Mouse (Mus musculus) megakaryocyte, embryonic 14.5 days (primary cell): ENCODE data around the gene Slc22a23. TPM values are rescaled to one million over a fixed set of nuclear protein-coding genes. Genes with fewer than 3 reads are reported as not detected.

ENCODE experiments used
- H3K27me3 ChIP-seq: replicated peaks from 2 replicates; pipeline ENCODE3; 2012; ENCODE audit warnings: inconsistent platforms
- H3K36me3 ChIP-seq: replicated peaks from 2 replicates; pipeline ENCODE3; 2012; ENCODE audit warnings: low read length, inconsistent platforms, mixed read lengths
- H3K4me1 ChIP-seq: 2 replicates; pipeline ENCODE4 v1.6.1; 2012; ENCODE audit warnings: inconsistent platforms
- H3K4me3 ChIP-seq: replicated peaks from 2 replicates; pipeline ENCODE3; 2012; ENCODE audit warnings: moderate library complexity, mild to moderate bottlenecking, inconsistent platforms
- H3K9me3 ChIP-seq: 2 replicates; pipeline ENCODE4 v1.6.1; 2012; ENCODE audit warnings: inconsistent platforms
- FLI1 ChIP-seq: IDR thresholded peaks from 2 replicates; pipeline ENCODE4 v1.6.1; 2012; ENCODE audit warnings: low read length, inconsistent platforms, mixed read lengths
- GATA1 ChIP-seq: IDR thresholded peaks from 3 replicates; pipeline ENCODE4 v1.6.1; 2012; ENCODE audit warnings: mixed read lengths, low read length, inconsistent platforms, borderline replicate concordance
- polyA plus RNA-seq: library from polyadenylated mRNA; stranded (reverse); fragments of >175 nt; gene quantifications from 2 replicates; pipeline ENCODE4 v1.2.3, GENCODE M21; 2012; ENCODE audit warnings: low replicate concordance; ENCODE audit not compliant: insufficient read depth

The Slc22a23 gene
- polyA plus RNA-seq, 1 experiment, result 33.9 TPM

GRCm38 (mm10) chr13:34192414-34193191 lies 152.4 kb downstream of the Slc22a23 start:
- H3K27me3 ChIP-seq, result no peaks in the 10 kb centered on the region
- TF ChIP-seq GATA1, result no peak
- H3K4me3 ChIP-seq, result peak overlapping the region; percentile 40
- peaks cover 71% of the 10 kb centered on the region for H3K4me1 ChIP-seq
- H3K36me3 ChIP-seq, result peaks cover 100% of the 10 kb centered on the region
- no peaks in the 10 kb centered on the region for H3K9me3 ChIP-seq

- no peaks in the 10 kb centered on the region for H3K9me3 ChIP-seq
- H3K36me3 ChIP-seq, result peaks cover 100% of the 10 kb centered on the region
- peaks cover 39% of the 10 kb centered on the region for H3K4me1 ChIP-seq
- no peak overlapping the region for H3K4me3 ChIP-seq
- no peak for TF ChIP-seq GATA1
- no peak for TF ChIP-seq FLI1
- H3K27me3 ChIP-seq, result no peaks in the 10 kb centered on the region
These were observed 157.4 kb downstream of the Slc22a23 start for GRCm38 (mm10) chr13:34187571-34187970.

- Histone ChIP-seq H3K4me1 (peaks cover 44% of the 10 kb centered on the region), H3K4me3 (no peak overlapping the region), H3K36me3 (peaks cover 100% of the 10 kb centered on the region), H3K9me3 (no peaks in the 10 kb centered on the region), H3K27me3 (no peaks in the 10 kb centered on the region)
- no peak for TF ChIP-seq FLI1
- TF ChIP-seq GATA1, result no peak
These were observed 159.6 kb downstream of the Slc22a23 start for GRCm38 (mm10) chr13:34185371-34185770.

GRCm38 (mm10) chr13:34181624-34182023 lies 163.4 kb downstream of the Slc22a23 start:
- Histone ChIP-seq H3K4me3 (no peak overlapping the region), H3K27me3 (no peaks in the 10 kb centered on the region), H3K4me1 (peaks cover 46% of the 10 kb centered on the region), H3K36me3 (peaks cover 94% of the 10 kb centered on the region), H3K9me3 (no peaks in the 10 kb centered on the region)
- TF ChIP-seq FLI1, result no peak
- no peak for TF ChIP-seq GATA1

- Histone ChIP-seq H3K9me3 (no peaks in the 10 kb centered on the region), H3K4me3 (no peak overlapping the region), H3K36me3 (peaks cover 33% of the 10 kb centered on the region), H3K27me3 (no peaks in the 10 kb centered on the region), H3K4me1 (peaks cover 10% of the 10 kb centered on the region)
- no peak for TF ChIP-seq FLI1
- no peak for TF ChIP-seq GATA1
These were observed 171.0 kb downstream of the Slc22a23 start for GRCm38 (mm10) chr13:34174025-34174424.

GRCm38 (mm10) chr13:34163304-34163975 lies 181.5 kb downstream of the Slc22a23 start:
- Histone ChIP-seq H3K36me3 (peaks cover 13% of the 10 kb centered on the region), H3K4me3 (peak overlapping the region; percentile 100), H3K27me3 (no peaks in the 10 kb centered on the region), H3K9me3 (no peaks in the 10 kb centered on the region), H3K4me1 (peaks cover 34% of the 10 kb centered on the region)
- no peak for TF ChIP-seq GATA1
- TF ChIP-seq FLI1, result no peak

DNA sequence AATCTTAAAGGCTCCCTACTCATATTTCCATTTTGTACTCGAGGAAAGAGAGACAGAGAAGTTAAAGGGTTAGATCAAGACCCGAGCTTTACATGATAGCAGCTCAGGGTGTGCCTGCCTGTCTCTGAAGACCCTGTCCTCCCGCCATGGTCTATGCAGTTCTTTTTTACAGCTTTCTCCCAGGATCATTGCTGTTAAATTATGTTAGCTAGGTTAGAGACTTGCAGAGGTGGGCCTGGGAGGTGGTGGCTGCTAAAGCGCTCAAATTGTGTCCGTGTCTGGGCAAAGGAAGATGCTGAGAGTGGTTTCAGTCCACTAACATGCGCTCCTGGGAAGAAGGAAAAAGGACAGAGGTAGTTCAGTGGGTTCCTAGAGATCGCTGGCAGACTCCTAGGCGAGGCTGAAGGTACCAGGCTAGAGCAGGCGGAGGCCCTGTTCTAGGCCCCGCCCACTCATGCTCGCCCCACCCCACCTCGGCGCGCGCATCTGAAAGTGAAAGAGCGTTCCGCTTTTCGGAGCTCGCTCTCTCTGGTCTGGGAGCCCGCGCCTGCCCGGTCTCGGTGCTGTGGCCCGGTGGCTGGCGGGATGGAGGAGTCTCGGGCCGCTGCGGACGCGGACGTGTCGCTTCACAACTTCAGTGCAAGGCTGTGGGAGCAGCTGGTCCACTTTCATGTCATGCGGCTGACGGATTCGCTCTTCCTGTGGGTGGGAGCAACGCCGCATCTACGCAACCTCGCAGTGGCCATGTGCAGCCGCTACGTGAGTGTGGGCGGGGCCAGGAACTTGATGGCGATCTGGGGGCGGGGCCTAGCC lies 182.3 kb downstream of the Slc22a23 start, which contains the start of gene Psmg4:
TSS of gene Psmg4 (plus strand) at position 474 of the 813 bp plus-strand sequence.
- peaks cover 13% of the 10 kb centered on the region for H3K36me3 ChIP-seq
- H3K4me3 ChIP-seq, result peak within 1 kb of the TSS; percentile 100

DNA sequence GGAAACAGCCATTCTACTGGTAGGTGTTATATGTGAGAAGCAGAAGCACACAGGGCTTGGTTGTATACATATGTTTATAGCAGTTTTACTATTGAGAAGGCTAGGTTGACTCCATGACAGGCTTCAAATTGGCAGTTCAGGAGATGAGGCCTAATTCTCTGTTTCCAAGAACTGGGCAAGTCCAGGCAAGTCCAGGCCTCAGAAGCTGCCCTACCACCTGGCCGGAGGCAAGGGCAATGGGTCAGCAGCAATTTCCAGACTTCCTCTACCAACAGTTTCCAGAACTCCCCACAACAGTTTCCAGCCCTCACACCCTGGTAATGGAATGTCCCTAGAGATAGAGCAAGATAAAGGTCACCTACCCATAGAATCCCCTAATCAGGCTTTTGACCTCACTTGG lies 185.1 kb downstream of the Slc22a23 start:
- TF ChIP-seq GATA1 (no peak), FLI1 (no peak)
- peaks cover 52% of the 10 kb centered on the region for H3K4me1 ChIP-seq
- H3K36me3 ChIP-seq, result no peaks in the 10 kb centered on the region
- no peaks in the 10 kb centered on the region for H3K27me3 ChIP-seq
- no peak overlapping the region for H3K4me3 ChIP-seq
- H3K9me3 ChIP-seq, result no peaks in the 10 kb centered on the region

More for the DNA sequence above, 182.3 kb downstream of the Slc22a23 start, which contains the start of gene Psmg4:
- no peak for TF ChIP-seq GATA1
- no peak for TF ChIP-seq FLI1
- peaks cover 34% of the 10 kb centered on the region for H3K4me1 ChIP-seq
- H3K9me3 ChIP-seq, result no peaks in the 10 kb centered on the region
- H3K27me3 ChIP-seq, result no peaks in the 10 kb centered on the region

GRCm38 (mm10) chr13:34157596-34158157 lies 187.3 kb downstream of the Slc22a23 start:
- TF ChIP-seq GATA1, result no peak
- TF ChIP-seq FLI1, result no peak
- Histone ChIP-seq H3K4me3 (no peak overlapping the region), H3K27me3 (no peaks in the 10 kb centered on the region), H3K9me3 (no peaks in the 10 kb centered on the region), H3K36me3 (no peaks in the 10 kb centered on the region), H3K4me1 (peaks cover 53% of the 10 kb centered on the region)
